Mouse (Mus musculus): Measurements from ENCODE around the gene Actg1. TPM values are rescaled to one million over a fixed set of nuclear protein-coding genes. Genes with fewer than 3 reads are reported as not detected.

Gene Actg1
- polyA plus RNA-seq, 1 experiment from 2014 or later, result 2,965 TPM

DNA sequence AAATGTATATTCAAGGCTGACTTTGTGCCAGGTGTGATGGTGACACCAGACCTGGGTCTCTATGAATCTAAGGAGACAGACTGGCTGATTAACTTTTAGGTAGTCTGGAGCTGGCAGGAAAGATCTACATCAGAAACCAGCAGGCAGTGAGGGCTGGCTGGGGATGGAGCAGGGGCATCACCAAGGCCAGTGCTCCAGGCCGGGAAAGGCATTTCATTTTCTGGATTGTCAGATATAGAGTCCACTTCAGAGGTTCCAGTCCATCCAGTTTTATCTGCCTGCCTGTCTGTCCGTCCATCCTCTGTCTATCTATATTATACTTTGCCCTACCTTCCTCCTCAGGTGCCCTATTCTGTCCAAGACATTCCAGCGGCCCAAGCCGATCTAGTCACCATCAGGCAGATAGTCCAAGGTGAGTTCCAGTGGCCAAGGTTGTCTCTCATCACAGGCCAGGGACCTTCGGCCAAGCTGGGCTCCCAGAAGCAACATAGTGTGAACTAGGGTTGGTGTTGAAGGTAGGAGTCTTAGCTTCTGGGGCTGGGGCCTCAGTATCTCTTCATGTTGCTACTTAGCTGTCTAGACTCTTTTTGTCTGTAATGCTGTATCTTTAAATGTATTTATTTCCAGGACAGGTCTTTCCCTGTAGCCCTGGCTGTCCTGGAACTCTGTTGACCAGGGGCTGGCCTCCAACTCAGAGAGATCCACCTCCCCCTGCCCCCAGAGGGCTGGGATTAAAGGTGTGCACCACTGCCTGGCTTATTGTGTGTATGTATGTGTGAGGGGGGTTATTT lies 4.6 kb downstream of the Actg1 start:
- Histone ChIP-seq H3K4me2 (no peak overlapping the region), H3K27ac (ENCODE audit: low read depth, low read length) (peak overlapping the region; percentile 30; the same call in 1 of the 2 replicates), H3K4me3 (ENCODE audit: low read depth, low read length) (no peak overlapping the region), H3K4me1 (ENCODE audit: control insufficient read depth, insufficient read depth, low read length) (peaks cover 10% of the 10 kb centered on the region; the same call in 1 of the 2 replicates), H3K9ac (ENCODE audit: low read length) (no peak overlapping the region), H3K36me3 (ENCODE audit: control insufficient read depth, insufficient read depth, low read length) (peaks cover 8% of the 10 kb centered on the region), H3K9me3 (ENCODE audit: control insufficient read depth, low read length) (no peaks in the 10 kb centered on the region; the same call in 1 of the 2 replicates), H3K27me3 (ENCODE audit: control insufficient read depth, insufficient read depth, low read length) (no peaks in the 10 kb centered on the region)
- ATAC-seq (ENCODE audit: low FRiP score), result no peak
- peak; percentile 92 for DNase-seq (ENCODE audit: low spot score, missing footprints)
- 80% methylated on average over 5 of the region's 5 CpGs for WGBS

DNA sequence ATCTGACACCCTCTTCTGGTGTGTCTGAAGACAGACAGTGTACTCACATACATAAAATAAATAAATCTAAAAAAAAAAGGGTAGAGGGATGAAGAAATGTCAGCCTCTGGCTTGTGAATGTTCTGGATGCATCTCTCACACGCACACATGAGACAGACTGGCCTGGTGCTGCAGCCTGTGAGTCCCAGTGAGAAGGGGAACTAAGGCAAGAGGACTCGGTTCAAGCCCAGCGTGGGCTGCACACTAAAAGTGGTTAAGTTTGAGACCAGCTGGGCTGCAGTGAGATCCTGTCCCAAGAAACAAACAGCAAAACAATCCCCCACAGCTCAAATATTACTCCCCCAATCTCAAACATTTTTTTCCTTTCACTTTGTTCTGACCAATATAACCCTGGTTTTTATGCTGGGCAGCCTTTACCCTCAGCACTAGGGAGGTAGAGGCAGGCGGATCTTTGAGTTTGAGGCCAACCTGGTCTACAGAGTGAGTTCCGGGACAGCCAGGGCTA lies 5.6 kb downstream of the Actg1 start:
- H3K27ac ChIP-seq (ENCODE audit: low read depth, low read length), result no peak overlapping the region
- WGBS, result 94% methylated on average over 5 of the region's 5 CpGs
- DNase-seq (ENCODE audit: low spot score, missing footprints), result peak; percentile 88

DNA sequence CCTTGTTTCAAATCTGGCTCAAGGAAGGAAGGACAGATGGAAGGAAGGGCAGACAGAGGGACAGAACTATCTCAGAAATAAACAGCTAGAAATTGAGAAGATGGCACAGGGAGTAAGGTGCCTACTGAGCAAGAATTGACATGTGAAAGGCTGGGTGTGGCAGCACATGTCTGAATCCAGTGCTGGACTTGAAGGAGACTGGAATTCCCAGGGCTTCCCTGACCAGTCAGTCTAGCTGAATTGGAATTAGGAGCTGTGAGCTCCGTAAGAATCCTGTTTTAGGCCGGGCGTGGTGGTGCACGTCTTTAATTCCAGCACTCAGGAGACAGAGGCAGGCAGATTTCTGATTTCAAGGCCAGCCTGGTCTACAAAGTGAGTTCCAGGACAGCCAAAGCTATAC lies 6.7 kb downstream of the Actg1 start:
- ATAC-seq (ENCODE audit: low FRiP score) (no peak), DNase-seq (ENCODE audit: low spot score, missing footprints) (peak; percentile 83)
- no peaks in the 10 kb centered on the region; the same call in 1 of the 2 replicates for H3K9me3 ChIP-seq (ENCODE audit: control insufficient read depth, low read length)
- peaks cover 5% of the 10 kb centered on the region for H3K36me3 ChIP-seq (ENCODE audit: control insufficient read depth, insufficient read depth, low read length)
- no peak overlapping the region for H3K4me2 ChIP-seq
- 93% methylated on average over 4 of the region's 4 CpGs for WGBS
- H3K27me3 ChIP-seq (ENCODE audit: control insufficient read depth, insufficient read depth, low read length), result no peaks in the 10 kb centered on the region
- H3K27ac ChIP-seq (ENCODE audit: low read depth, low read length), result no peak overlapping the region
- H3K4me1 ChIP-seq (ENCODE audit: control insufficient read depth, insufficient read depth, low read length), result peaks cover 9% of the 10 kb centered on the region; the same call in 1 of the 2 replicates
- H3K9ac ChIP-seq (ENCODE audit: low read length), result no peak overlapping the region
- no peak overlapping the region for H3K4me3 ChIP-seq (ENCODE audit: low read depth, low read length)

More for the DNA sequence above, 5.6 kb downstream of the Actg1 start:
- no peak overlapping the region for H3K9ac ChIP-seq (ENCODE audit: low read length)
- H3K4me2 ChIP-seq, result no peak overlapping the region
- peaks cover 8% of the 10 kb centered on the region for H3K36me3 ChIP-seq (ENCODE audit: control insufficient read depth, insufficient read depth, low read length)
- H3K9me3 ChIP-seq (ENCODE audit: control insufficient read depth, low read length), result no peaks in the 10 kb centered on the region; the same call in 1 of the 2 replicates
- ATAC-seq (ENCODE audit: low FRiP score), result no peak
- H3K4me1 ChIP-seq (ENCODE audit: control insufficient read depth, insufficient read depth, low read length), result peaks cover 10% of the 10 kb centered on the region; the same call in 1 of the 2 replicates
- H3K4me3 ChIP-seq (ENCODE audit: low read depth, low read length), result no peak overlapping the region
- no peaks in the 10 kb centered on the region for H3K27me3 ChIP-seq (ENCODE audit: control insufficient read depth, insufficient read depth, low read length)

DNA sequence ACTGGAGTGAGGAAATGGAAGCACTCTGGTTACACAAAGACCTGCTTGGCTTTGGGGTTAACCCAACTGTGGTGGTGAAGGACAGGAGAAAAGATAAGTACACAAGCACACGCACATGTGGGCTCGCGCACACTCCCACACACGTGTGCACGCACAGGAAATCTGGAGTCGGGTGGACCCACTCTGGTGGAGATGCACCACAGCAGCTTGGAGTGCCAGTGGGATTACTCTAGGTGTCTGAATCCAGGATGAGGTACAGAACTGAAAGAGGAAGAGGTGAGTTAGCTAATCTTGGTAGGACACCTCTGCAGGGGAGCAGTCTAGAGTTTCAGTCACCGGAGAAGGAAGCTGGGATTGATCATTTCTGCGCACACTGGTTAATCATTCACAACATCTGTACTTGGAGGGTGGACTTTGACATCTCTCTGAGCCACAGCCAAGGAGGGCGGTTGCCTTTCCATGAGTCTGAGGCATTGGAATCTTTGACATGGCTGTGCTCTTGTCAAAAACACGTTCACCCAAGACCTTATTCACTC lies 8.3 kb downstream of the Actg1 start:
- H3K27me3 ChIP-seq (ENCODE audit: control insufficient read depth, insufficient read depth, low read length), result no peaks in the 10 kb centered on the region
- DNase-seq (ENCODE audit: low spot score, missing footprints) (peak; percentile 80), ATAC-seq (ENCODE audit: low FRiP score) (no peak)
- H3K4me1 ChIP-seq (ENCODE audit: control insufficient read depth, insufficient read depth, low read length), result peaks cover under 1% of the 10 kb centered on the region; the same call in 1 of the 2 replicates
- H3K4me2 ChIP-seq, result no peak overlapping the region
- H3K4me3 ChIP-seq (ENCODE audit: low read depth, low read length), result no peak overlapping the region
- 89% methylated on average over 10 of the region's 10 CpGs for WGBS
- H3K9ac ChIP-seq (ENCODE audit: low read length), result no peak overlapping the region
- no peak overlapping the region for H3K27ac ChIP-seq (ENCODE audit: low read depth, low read length)
- no peaks in the 10 kb centered on the region; the same call in 1 of the 2 replicates for H3K9me3 ChIP-seq (ENCODE audit: control insufficient read depth, low read length)
- peaks cover under 1% of the 10 kb centered on the region; the same call in 1 of the 2 replicates for H3K36me3 ChIP-seq (ENCODE audit: control insufficient read depth, insufficient read depth, low read length)

DNA sequence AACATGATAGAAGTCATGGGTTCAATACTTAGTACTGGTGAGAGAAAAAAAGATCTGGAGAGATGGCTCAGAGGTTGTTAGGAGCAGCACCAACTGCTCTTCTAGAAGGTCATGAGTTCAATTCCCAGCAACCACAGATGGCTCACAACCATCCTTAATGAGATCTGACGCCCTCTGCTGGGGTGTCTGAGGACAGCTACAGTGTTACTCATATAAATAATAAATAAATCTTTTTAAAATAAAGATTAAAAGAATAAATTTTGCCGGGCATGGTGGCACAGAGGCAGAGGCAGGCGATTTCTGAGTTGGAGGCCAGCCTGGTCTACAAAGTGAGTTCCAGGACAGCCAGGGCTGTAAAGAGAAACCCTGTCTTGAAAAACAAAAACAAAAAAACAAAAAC lies 9.6 kb downstream of the Actg1 start:
- 75% methylated on average over 3 of the region's 3 CpGs for WGBS
- Histone ChIP-seq H3K9me3 (ENCODE audit: control insufficient read depth, low read length) (no peaks in the 10 kb centered on the region; the same call in 1 of the 2 replicates), H3K9ac (ENCODE audit: low read length) (no peak overlapping the region), H3K36me3 (ENCODE audit: control insufficient read depth, insufficient read depth, low read length) (no peaks in the 10 kb centered on the region), H3K4me2 (no peak overlapping the region), H3K27ac (ENCODE audit: low read depth, low read length) (no peak overlapping the region), H3K27me3 (ENCODE audit: control insufficient read depth, insufficient read depth, low read length) (no peaks in the 10 kb centered on the region), H3K4me3 (ENCODE audit: low read depth, low read length) (no peak overlapping the region), H3K4me1 (ENCODE audit: control insufficient read depth, insufficient read depth, low read length) (no peaks in the 10 kb centered on the region)
- no peak for ATAC-seq (ENCODE audit: low FRiP score)
- DNase-seq (ENCODE audit: low spot score, missing footprints), result no peak

DNA sequence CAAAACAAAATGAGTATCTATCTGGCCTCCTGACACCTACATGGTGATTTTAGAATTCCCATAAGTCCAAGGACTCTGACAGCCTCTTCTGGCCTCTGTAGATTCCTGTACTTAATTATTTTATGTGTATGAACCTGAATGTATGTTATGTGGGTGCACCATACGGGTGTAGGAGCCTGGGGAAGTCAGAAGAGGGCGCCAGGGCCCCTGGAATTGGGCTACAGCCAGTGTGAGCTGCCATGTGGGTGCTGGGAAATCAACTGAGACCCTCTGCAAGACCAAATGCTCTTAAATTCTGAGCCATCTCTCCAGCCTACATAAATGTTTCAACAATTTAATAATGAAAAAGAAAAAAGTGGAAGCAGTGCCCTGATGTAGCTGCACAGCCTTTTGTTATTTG lies 10.9 kb downstream of the Actg1 start:
- Histone ChIP-seq H3K9me3 (ENCODE audit: control insufficient read depth, low read length) (no peaks in the 10 kb centered on the region; the same call in 1 of the 2 replicates), H3K4me1 (ENCODE audit: control insufficient read depth, insufficient read depth, low read length) (no peaks in the 10 kb centered on the region), H3K27ac (ENCODE audit: low read depth, low read length) (no peak overlapping the region), H3K9ac (ENCODE audit: low read length) (no peak overlapping the region), H3K36me3 (ENCODE audit: control insufficient read depth, insufficient read depth, low read length) (no peaks in the 10 kb centered on the region), H3K4me2 (no peak overlapping the region), H3K27me3 (ENCODE audit: control insufficient read depth, insufficient read depth, low read length) (no peaks in the 10 kb centered on the region), H3K4me3 (ENCODE audit: low read depth, low read length) (no peak overlapping the region)
- ATAC-seq (ENCODE audit: low FRiP score), result no peak
- DNase-seq (ENCODE audit: low spot score, missing footprints), result no peak
- WGBS, result 46% methylated on average over 2 of the region's 2 CpGs

- Histone ChIP-seq H3K27ac (ENCODE audit: low read depth, low read length) (no peak overlapping the region), H3K36me3 (ENCODE audit: control insufficient read depth, insufficient read depth, low read length) (no peaks in the 10 kb centered on the region), H3K9ac (ENCODE audit: low read length) (no peak overlapping the region), H3K4me3 (ENCODE audit: low read depth, low read length) (no peak overlapping the region), H3K4me1 (ENCODE audit: control insufficient read depth, insufficient read depth, low read length) (no peaks in the 10 kb centered on the region), H3K27me3 (ENCODE audit: control insufficient read depth, insufficient read depth, low read length) (no peaks in the 10 kb centered on the region), H3K4me2 (no peak overlapping the region), H3K9me3 (ENCODE audit: control insufficient read depth, low read length) (no peaks in the 10 kb centered on the region)
- DNase-seq (ENCODE audit: low spot score, missing footprints) (no peak), ATAC-seq (ENCODE audit: low FRiP score) (no peak)
- WGBS, result 84% methylated on average over 6 of the region's 6 CpGs
Observed at GRCm38 (mm10) chr11:120335431-120336021, 12.8 kb downstream of the Actg1 start.

GRCm38 (mm10) chr11:120320156-120320555 lies 28.2 kb downstream of the Actg1 start:
- ATAC-seq (ENCODE audit: low FRiP score), result no peak
- H3K9me3 ChIP-seq (ENCODE audit: control insufficient read depth, low read length), result no peaks in the 10 kb centered on the region
- H3K4me2 ChIP-seq, result no peak overlapping the region
- no peak overlapping the region for H3K27ac ChIP-seq (ENCODE audit: low read depth, low read length)
- H3K9ac ChIP-seq (ENCODE audit: low read length), result no peak overlapping the region
- peaks cover 13% of the 10 kb centered on the region for H3K4me1 ChIP-seq (ENCODE audit: control insufficient read depth, insufficient read depth, low read length)
- no peaks in the 10 kb centered on the region for H3K36me3 ChIP-seq (ENCODE audit: control insufficient read depth, insufficient read depth, low read length)
- 96% methylated on average over 10 of the region's 10 CpGs for WGBS
- no peaks in the 10 kb centered on the region for H3K27me3 ChIP-seq (ENCODE audit: control insufficient read depth, insufficient read depth, low read length)
- H3K4me3 ChIP-seq (ENCODE audit: low read depth, low read length), result no peak overlapping the region
- no peak for DNase-seq (ENCODE audit: low spot score, missing footprints)

DNA sequence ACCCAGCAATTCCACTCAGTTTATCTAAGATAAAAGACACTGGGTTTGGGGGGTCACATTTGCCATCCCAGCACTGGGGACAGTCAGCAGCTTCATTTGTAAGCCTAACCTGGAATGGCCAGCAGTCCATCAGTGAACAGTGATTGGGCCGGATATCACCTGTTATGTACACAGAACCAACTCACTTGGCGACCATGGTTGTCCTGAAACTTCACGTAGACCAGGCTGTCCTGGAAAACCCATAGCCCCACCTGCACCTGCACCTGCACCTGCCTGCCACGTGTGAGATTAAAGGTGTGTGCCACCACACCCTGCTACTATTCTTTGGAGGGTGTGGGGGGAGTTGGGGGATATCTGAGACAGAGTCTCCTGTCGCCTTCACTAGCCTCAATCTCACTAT lies 29.0 kb downstream of the Actg1 start:
- Histone ChIP-seq H3K27me3 (ENCODE audit: control insufficient read depth, insufficient read depth, low read length) (no peaks in the 10 kb centered on the region), H3K4me2 (no peak overlapping the region), H3K9me3 (ENCODE audit: control insufficient read depth, low read length) (no peaks in the 10 kb centered on the region), H3K4me1 (ENCODE audit: control insufficient read depth, insufficient read depth, low read length) (peaks cover 19% of the 10 kb centered on the region), H3K27ac (ENCODE audit: low read depth, low read length) (no peak overlapping the region), H3K4me3 (ENCODE audit: low read depth, low read length) (no peak overlapping the region), H3K9ac (ENCODE audit: low read length) (no peak overlapping the region), H3K36me3 (ENCODE audit: control insufficient read depth, insufficient read depth, low read length) (no peaks in the 10 kb centered on the region)
- 86% methylated on average over 5 of the region's 5 CpGs for WGBS
- DNase-seq (ENCODE audit: low spot score, missing footprints), result peak; percentile 69
- no peak for ATAC-seq (ENCODE audit: low FRiP score)

Measured in midbrain, embryonic 11.5 days (tissue).